Mouse (Mus musculus): ENCODE results near the gene Ranbp3. TPM values are rescaled to one million over a fixed set of nuclear protein-coding genes. Genes with fewer than 3 reads are reported as not detected.

Gene Ranbp3
- polyA plus RNA-seq, 1 experiment from 2014 or later, result 100 TPM

- Histone ChIP-seq H3K27me3 (replicated peaks; ENCODE audit: control insufficient read depth, insufficient read depth, low read length) (no peaks in the 10 kb centered on the region), H3K9me3 (ENCODE audit: control insufficient read depth, low read length) (no peaks in the 10 kb centered on the region), H3K4me3 (ENCODE audit: low read length) (no peak overlapping the region), H3K4me2 (ENCODE audit: low read length) (no peak overlapping the region), H3K27ac (ENCODE audit: low read depth, low read length) (no peak overlapping the region), H3K4me1 (ENCODE audit: control insufficient read depth, insufficient read depth, low read depth, low read length) (no peaks in the 10 kb centered on the region), H3K36me3 (ENCODE audit: control insufficient read depth, insufficient read depth, low read length) (no peaks in the 10 kb centered on the region), H3K9ac (ENCODE audit: low read depth, low read length) (no peak overlapping the region)
- WGBS, result 79% methylated on average over 4 of the region's 4 CpGs
- ATAC-seq, result no peak
Measured at GRCm38 (mm10) chr17:56643237-56643636, 29.9 kb upstream of the Ranbp3 start.

DNA sequence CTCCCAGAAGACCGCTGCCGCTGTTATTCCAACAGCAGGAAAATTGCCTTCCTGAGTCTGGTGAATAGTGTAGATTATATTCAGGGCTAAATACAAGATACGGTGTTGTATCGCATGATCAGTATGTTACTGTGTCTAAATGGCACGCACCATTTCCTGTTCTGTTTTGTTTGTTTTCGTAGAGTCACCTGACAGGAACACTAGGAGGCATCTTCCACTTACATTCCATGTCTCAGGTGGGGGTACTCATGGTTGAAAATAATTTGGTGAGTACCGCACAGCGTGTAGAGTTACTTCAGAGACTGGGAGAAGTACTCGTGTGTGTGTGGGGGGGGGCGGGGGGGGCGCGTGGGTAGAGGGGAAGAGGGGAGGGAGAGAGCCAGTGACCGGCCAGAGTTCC, 25.5 kb upstream of the Ranbp3 start:
- ATAC-seq, result no peak
- Histone ChIP-seq H3K4me2 (ENCODE audit: low read length) (no peak overlapping the region), H3K9me3 (ENCODE audit: control insufficient read depth, low read length) (no peaks in the 10 kb centered on the region), H3K9ac (ENCODE audit: low read depth, low read length) (no peak overlapping the region), H3K36me3 (ENCODE audit: control insufficient read depth, insufficient read depth, low read length) (no peaks in the 10 kb centered on the region), H3K4me3 (ENCODE audit: low read length) (no peak overlapping the region), H3K27me3 (replicated peaks; ENCODE audit: control insufficient read depth, insufficient read depth, low read length) (no peaks in the 10 kb centered on the region), H3K27ac (ENCODE audit: low read depth, low read length) (no peak overlapping the region), H3K4me1 (ENCODE audit: control insufficient read depth, insufficient read depth, low read depth, low read length) (no peaks in the 10 kb centered on the region)
- 63% methylated on average over 13 of the region's 13 CpGs for WGBS

DNA sequence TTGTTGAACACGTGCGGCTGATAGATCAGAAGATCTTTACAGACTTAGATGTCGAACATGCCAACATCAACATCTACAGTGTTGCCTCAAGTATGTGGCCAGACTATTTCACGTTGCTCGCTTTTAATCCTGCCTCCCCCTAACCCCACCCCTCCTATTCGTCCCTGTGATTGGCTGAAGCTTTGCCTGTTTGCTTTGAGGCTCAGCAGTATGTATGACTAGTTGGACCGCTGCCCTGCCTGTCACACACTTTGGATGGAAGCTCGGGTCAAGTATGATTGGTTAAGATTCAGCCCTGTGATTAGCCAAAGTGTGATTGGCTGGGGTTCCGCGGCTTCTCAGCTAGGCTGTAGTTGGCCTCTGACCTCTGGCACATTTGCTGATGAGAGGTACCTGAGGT, 21.3 kb upstream of the Ranbp3 start:
- WGBS, result 42% methylated on average over 10 of the region's 10 CpGs
- H3K9ac ChIP-seq (ENCODE audit: low read depth, low read length), result no peak overlapping the region
- H3K9me3 ChIP-seq (ENCODE audit: control insufficient read depth, low read length), result no peaks in the 10 kb centered on the region
- H3K36me3 ChIP-seq (ENCODE audit: control insufficient read depth, insufficient read depth, low read length), result no peaks in the 10 kb centered on the region
- H3K4me1 ChIP-seq (ENCODE audit: control insufficient read depth, insufficient read depth, low read depth, low read length), result no peaks in the 10 kb centered on the region
- no peak overlapping the region for H3K27ac ChIP-seq (ENCODE audit: low read depth, low read length)
- no peak overlapping the region for H3K4me3 ChIP-seq (ENCODE audit: low read length)
- ATAC-seq, result no peak
- H3K27me3 ChIP-seq (replicated peaks; ENCODE audit: control insufficient read depth, insufficient read depth, low read length), result no peaks in the 10 kb centered on the region
- H3K4me2 ChIP-seq (ENCODE audit: low read length), result no peak overlapping the region

DNA sequence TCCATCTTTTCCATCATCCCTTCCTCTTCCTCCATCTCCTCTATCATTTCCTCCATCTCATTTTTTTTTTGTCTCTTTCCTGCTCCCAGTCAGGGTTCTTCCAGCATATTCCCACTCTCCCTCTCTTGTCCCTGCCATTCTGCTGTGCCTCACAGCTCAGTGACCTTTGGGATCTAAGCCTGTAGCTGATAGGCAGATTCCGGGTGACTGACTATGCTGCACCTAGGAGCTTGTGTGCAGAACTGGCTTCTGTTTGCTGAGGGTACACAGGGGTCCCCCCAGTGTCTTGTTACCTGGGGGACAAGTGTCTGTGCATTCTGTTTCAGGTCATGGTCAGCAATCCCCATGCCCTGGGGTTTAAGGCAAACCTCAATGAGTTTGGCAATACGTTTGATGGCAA, 18.3 kb upstream of the Ranbp3 start:
- no peaks in the 10 kb centered on the region for H3K27me3 ChIP-seq (replicated peaks; ENCODE audit: control insufficient read depth, insufficient read depth, low read length)
- H3K27ac ChIP-seq (ENCODE audit: low read depth, low read length), result no peak overlapping the region
- no peak overlapping the region for H3K4me3 ChIP-seq (ENCODE audit: low read length)
- ATAC-seq, result no peak
- WGBS, result 80% methylated on average over 2 of the region's 2 CpGs
- no peak overlapping the region for H3K9ac ChIP-seq (ENCODE audit: low read depth, low read length)
- no peak overlapping the region for H3K4me2 ChIP-seq (ENCODE audit: low read length)
- no peaks in the 10 kb centered on the region for H3K4me1 ChIP-seq (ENCODE audit: control insufficient read depth, insufficient read depth, low read depth, low read length)
- H3K9me3 ChIP-seq (ENCODE audit: control insufficient read depth, low read length), result no peaks in the 10 kb centered on the region
- no peaks in the 10 kb centered on the region for H3K36me3 ChIP-seq (ENCODE audit: control insufficient read depth, insufficient read depth, low read length)

GRCm38 (mm10) chr17:56655311-56655710, 17.8 kb upstream of the Ranbp3 start:
- H3K36me3 ChIP-seq (ENCODE audit: control insufficient read depth, insufficient read depth, low read length), result no peaks in the 10 kb centered on the region
- no peaks in the 10 kb centered on the region for H3K9me3 ChIP-seq (ENCODE audit: control insufficient read depth, low read length)
- no peaks in the 10 kb centered on the region for H3K27me3 ChIP-seq (replicated peaks; ENCODE audit: control insufficient read depth, insufficient read depth, low read length)
- H3K4me1 ChIP-seq (ENCODE audit: control insufficient read depth, insufficient read depth, low read depth, low read length), result no peaks in the 10 kb centered on the region
- 87% methylated on average over 3 of the region's 3 CpGs for WGBS
- H3K4me2 ChIP-seq (ENCODE audit: low read length), result no peak overlapping the region
- H3K4me3 ChIP-seq (ENCODE audit: low read length), result no peak overlapping the region
- ATAC-seq, result no peak
- no peak overlapping the region for H3K9ac ChIP-seq (ENCODE audit: low read depth, low read length)
- H3K27ac ChIP-seq (ENCODE audit: low read depth, low read length), result no peak overlapping the region

- Histone ChIP-seq H3K9me3 (ENCODE audit: control insufficient read depth, low read length) (no peaks in the 10 kb centered on the region), H3K27ac (ENCODE audit: low read depth, low read length) (no peak overlapping the region), H3K4me3 (ENCODE audit: low read length) (no peak overlapping the region), H3K27me3 (replicated peaks; ENCODE audit: control insufficient read depth, insufficient read depth, low read length) (no peaks in the 10 kb centered on the region), H3K4me1 (ENCODE audit: control insufficient read depth, insufficient read depth, low read depth, low read length) (no peaks in the 10 kb centered on the region), H3K36me3 (ENCODE audit: control insufficient read depth, insufficient read depth, low read length) (no peaks in the 10 kb centered on the region), H3K9ac (ENCODE audit: low read depth, low read length) (no peak overlapping the region), H3K4me2 (ENCODE audit: low read length) (no peak overlapping the region)
- no peak for ATAC-seq
- 84% methylated on average over 6 of the region's 6 CpGs for WGBS
Measured at GRCm38 (mm10) chr17:56656171-56656570, 16.9 kb upstream of the Ranbp3 start.

GRCm38 (mm10) chr17:56663659-56664058, 9.4 kb upstream of the Ranbp3 start:
- ATAC-seq, result no peak
- 60% methylated on average over 3 of the region's 3 CpGs for WGBS
- Histone ChIP-seq H3K9me3 (ENCODE audit: control insufficient read depth, low read length) (no peaks in the 10 kb centered on the region), H3K4me1 (ENCODE audit: control insufficient read depth, insufficient read depth, low read depth, low read length) (peaks cover 5% of the 10 kb centered on the region), H3K27ac (ENCODE audit: low read depth, low read length) (no peak overlapping the region), H3K9ac (ENCODE audit: low read depth, low read length) (no peak overlapping the region), H3K4me3 (ENCODE audit: low read length) (no peak overlapping the region), H3K27me3 (replicated peaks; ENCODE audit: control insufficient read depth, insufficient read depth, low read length) (peaks cover 5% of the 10 kb centered on the region; the same call in 1 of the 2 replicates), H3K36me3 (ENCODE audit: control insufficient read depth, insufficient read depth, low read length) (no peaks in the 10 kb centered on the region), H3K4me2 (ENCODE audit: low read length) (no peak overlapping the region)

GRCm38 (mm10) chr17:56664333-56664732, 8.8 kb upstream of the Ranbp3 start:
- H3K36me3 ChIP-seq (ENCODE audit: control insufficient read depth, insufficient read depth, low read length), result no peaks in the 10 kb centered on the region
- H3K27me3 ChIP-seq (replicated peaks; ENCODE audit: control insufficient read depth, insufficient read depth, low read length), result peaks cover 5% of the 10 kb centered on the region; the same call in 1 of the 2 replicates
- H3K4me2 ChIP-seq (ENCODE audit: low read length), result no peak overlapping the region
- H3K27ac ChIP-seq (ENCODE audit: low read depth, low read length), result no peak overlapping the region
- H3K4me3 ChIP-seq (ENCODE audit: low read length), result no peak overlapping the region
- no peak for ATAC-seq
- peaks cover 5% of the 10 kb centered on the region for H3K4me1 ChIP-seq (ENCODE audit: control insufficient read depth, insufficient read depth, low read depth, low read length)
- WGBS, result 7% methylated on average over 9 of the region's 10 CpGs
- H3K9me3 ChIP-seq (ENCODE audit: control insufficient read depth, low read length), result no peaks in the 10 kb centered on the region
- H3K9ac ChIP-seq (ENCODE audit: low read depth, low read length), result no peak overlapping the region; the same call in 1 of the 2 replicates

DNA sequence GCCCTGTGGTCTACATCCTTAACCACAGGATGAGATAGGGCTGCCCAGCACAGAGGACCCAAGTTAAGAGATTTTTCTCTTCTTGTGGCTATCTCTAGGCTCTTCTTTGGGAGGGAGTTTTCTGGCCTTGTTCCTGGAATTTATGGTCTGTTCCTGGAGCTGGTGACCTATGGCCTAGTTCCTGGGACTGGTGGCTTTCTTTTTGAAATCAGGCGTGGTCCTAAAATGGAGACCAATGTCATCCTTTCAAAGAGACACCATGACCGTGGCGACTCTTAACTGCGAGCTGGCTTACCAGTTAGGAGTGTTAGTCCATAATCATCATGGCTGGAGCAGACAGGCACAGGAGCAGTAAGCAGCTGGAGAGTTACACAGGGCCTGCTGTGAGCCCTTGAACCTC, 6.7 kb upstream of the Ranbp3 start:
- Histone ChIP-seq H3K4me3 (ENCODE audit: low read length) (no peak overlapping the region), H3K9ac (ENCODE audit: low read depth, low read length) (no peak overlapping the region), H3K36me3 (ENCODE audit: control insufficient read depth, insufficient read depth, low read length) (no peaks in the 10 kb centered on the region), H3K27ac (ENCODE audit: low read depth, low read length) (no peak overlapping the region), H3K9me3 (ENCODE audit: control insufficient read depth, low read length) (no peaks in the 10 kb centered on the region), H3K27me3 (replicated peaks; ENCODE audit: control insufficient read depth, insufficient read depth, low read length) (peaks cover 5% of the 10 kb centered on the region; the same call in 1 of the 2 replicates), H3K4me1 (ENCODE audit: control insufficient read depth, insufficient read depth, low read depth, low read length) (peaks cover 5% of the 10 kb centered on the region), H3K4me2 (ENCODE audit: low read length) (no peak overlapping the region)
- ATAC-seq, result no peak
- WGBS, result 83% methylated on average over 4 of the region's 4 CpGs

DNA sequence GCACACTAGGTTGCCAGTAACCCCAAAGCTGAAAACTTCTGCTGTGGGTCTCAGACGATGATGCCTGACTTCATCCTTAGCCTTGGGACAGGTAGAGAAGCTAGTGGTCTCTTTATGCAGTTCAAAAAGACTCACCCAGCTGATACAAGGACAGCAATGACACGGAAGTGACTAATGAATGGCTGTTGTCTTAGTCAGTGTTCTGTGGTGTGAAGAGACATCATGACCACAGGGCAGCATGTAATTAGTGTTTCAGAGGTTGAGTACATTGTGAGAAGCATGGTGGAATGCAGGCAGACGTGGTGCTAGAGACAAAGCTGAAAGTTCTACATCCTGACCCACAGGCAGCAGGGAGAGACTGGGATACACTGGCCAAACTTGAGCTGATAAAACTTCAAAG, 5.5 kb upstream of the Ranbp3 start:
- Histone ChIP-seq H3K4me3 (ENCODE audit: low read length) (no peak overlapping the region), H3K27me3 (replicated peaks; ENCODE audit: control insufficient read depth, insufficient read depth, low read length) (peaks cover 5% of the 10 kb centered on the region; the same call in 1 of the 2 replicates), H3K36me3 (ENCODE audit: control insufficient read depth, insufficient read depth, low read length) (no peaks in the 10 kb centered on the region), H3K9ac (ENCODE audit: low read depth, low read length) (no peak overlapping the region), H3K9me3 (ENCODE audit: control insufficient read depth, low read length) (no peaks in the 10 kb centered on the region), H3K4me1 (ENCODE audit: control insufficient read depth, insufficient read depth, low read depth, low read length) (peaks cover 7% of the 10 kb centered on the region), H3K4me2 (ENCODE audit: low read length) (no peak overlapping the region), H3K27ac (ENCODE audit: low read depth, low read length) (no peak overlapping the region)
- no peak for ATAC-seq
- 81% methylated on average over 3 of the region's 3 CpGs for whole genome bisulfite sequencing

Data from hindbrain, embryonic 16.5 days (tissue).